Mouse (Mus musculus) ES-Bruce4 (cell line): ENCODE data around the gene Mettl27.

Experiments
- CTCF ChIP-seq: IDR thresholded peaks from one replicate; pipeline ENCODE4 v1.8.1; 2011; ENCODE audit warnings: low read depth, low read length
- EP300 ChIP-seq: IDR thresholded peaks from 2 replicates; pipeline ENCODE4 v1.6.1; 2011; ENCODE audit warnings: low read depth, low read length; ENCODE audit not compliant: insufficient read depth
- POLR2A ChIP-seq: IDR thresholded peaks from one replicate; pipeline ENCODE4 v1.8.1; 2011; ENCODE audit warnings: low read length; ENCODE audit not compliant: insufficient read depth

- TF ChIP-seq POLR2A (no peak), CTCF (no peak), EP300 (no peak)
These were observed 44.5 kb downstream of the Mettl27 start for GRCm38 (mm10) chr5:134976577-134977250.
